Mouse (Mus musculus): Measurements from ENCODE around the gene Slc10a7. TPM values are rescaled to one million over a fixed set of nuclear protein-coding genes. Genes with fewer than 3 reads are reported as not detected.
"Not testable (repeated sequence)": the region's sequence is repeated elsewhere in the genome, so short reads cannot be mapped to it uniquely, and the experiment has no call there.

The Slc10a7 gene
- total RNA-seq (2014; fragmentation: Nextera tagmentation): 24.0 and 27.9 TPM in 2 replicates
- total RNA-seq (2017): 21.3 and 25.1 TPM in 2 replicates

DNA sequence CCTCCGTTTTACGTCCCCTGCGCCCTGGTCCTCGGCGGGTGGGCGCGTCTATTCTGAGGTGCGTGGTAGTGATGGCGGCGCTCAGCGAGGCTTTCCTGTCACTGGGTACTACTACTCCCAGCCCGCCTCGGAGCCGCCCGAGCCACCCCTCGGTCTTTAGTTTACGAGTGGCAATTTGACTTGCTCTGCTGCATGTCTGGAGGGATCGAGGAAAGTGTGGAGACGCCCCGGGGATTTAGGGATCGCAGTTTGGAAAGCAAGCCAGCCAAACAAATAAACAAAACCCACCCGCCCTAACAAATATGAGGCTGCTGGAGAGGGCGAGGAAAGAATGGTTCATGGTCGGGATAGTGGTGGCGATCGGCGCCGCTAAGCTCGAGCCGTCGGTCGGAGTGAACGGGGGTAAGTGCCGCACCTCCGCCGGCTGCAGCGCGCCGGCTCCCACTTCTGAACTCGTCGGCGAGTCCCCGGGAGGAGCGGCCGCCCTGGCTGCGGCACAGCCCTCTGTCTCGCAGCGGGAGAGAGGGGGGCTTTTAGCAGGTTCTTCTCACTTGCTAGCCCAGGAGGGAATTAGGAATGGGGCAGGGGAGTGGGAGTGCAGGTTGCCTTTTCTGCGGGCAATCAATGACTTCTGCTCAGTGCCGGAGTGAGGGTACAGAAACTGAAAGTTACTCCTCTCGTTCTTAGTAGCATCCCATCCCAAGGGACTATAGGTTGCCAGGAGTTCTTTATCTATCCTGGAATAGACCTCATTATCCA is at the start of gene Slc10a7:
Gene Slc10a7, plus strand, starts transcription at position 74 of the 759 bp plus-strand sequence.
- peak; percentile 72 for ATAC-seq (replicated peaks; ENCODE audit: poor library complexity, severe bottlenecking)

DNA sequence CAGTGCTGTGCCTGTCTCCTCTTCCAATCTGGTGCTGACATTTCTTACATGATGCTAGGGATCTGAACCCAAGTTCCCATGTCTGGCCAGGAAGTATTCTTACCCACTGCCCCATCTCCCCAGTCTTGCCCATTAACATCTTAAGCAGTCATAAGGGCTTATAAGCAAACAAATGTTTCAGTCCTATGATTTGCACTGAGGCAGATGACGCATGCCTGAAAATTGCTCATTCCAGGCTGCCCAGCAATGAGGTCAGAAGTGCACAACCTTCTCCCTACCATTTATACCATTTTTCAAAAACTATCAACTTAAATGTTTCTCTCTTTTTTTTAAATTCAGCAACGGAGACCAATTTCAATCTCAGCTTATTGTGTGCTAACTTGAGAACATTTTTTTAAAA is 45.2 kb upstream of the Slc10a7 start:
- no peak for ATAC-seq (replicated peaks; ENCODE audit: poor library complexity, severe bottlenecking)

DNA sequence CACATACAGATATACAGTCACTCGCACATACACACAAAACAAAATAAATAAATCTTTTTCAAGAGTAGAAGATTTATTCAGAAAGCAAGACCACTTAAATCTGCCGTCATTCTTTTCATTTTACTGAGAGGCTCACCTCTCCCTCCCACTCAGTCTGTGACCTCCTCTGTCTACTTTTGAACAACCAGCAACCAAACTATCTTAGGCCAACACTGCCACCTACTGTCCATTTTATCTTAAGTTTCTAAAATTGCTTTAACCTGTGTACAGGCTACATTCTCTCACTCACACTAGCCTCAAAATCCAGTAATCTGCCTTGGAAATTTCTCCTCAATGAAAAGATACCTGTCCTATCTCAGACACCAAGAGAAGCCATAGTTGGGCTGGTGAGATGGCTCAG is 41.3 kb upstream of the Slc10a7 start:
- ATAC-seq (replicated peaks; ENCODE audit: poor library complexity, severe bottlenecking): no peak

DNA sequence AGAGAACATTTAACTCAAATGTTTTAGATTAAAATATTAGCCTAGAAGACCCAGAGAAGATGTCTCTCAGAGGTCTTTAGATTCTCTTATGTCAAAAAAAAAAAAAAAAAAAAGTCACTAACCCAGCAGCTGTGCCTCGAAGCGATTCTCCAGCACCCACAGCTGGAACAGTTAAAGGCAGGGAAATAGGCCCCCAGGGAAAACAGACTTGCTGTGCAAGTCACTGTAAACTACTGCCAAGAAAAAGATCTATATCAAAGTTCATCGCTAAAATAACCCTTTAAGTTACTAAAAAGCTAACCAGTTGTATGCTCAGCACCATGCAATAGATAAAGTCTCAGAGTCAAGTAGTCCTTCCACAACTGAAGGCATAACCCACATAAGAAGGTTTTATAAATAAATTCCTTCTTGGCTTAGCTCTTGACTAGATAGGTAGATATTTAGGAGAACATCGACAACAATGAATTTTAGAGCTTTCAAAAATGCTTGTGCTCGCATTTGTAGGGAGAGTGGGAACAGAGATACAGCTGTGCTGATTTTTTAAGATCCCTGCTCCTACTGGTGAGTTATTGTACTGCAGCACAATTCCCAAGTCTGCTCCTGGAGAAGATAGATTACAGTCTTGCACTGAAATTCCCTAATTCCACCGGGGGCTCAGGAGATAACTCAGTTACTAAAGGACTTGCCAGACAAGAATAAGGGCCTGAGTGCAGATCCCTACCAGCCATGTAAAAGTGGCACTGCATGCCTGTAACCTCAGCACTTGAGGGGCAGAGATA is 31.9 kb upstream of the Slc10a7 start:
- ATAC-seq (replicated peaks; ENCODE audit: poor library complexity, severe bottlenecking): no peak

DNA sequence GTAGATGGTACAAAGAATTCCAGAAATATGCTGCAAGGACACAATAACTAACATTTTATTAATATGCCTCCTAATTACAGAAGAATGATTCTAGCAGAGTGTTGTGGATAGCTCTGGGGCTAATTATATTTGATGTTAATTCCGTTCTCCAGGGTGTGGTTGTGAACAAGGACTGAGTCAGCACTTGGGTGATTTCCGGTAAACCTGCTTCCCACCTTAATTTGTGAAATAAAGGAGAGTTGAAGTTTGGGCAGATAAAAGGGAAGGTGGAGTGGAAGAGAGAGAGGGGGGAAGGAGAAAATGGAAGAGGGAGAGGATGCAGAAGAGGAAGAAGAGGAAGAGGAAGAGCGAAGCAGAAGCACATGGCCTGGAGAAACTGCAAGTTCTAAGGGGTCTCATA is 19.4 kb upstream of the Slc10a7 start:
- no peak for ATAC-seq (replicated peaks; ENCODE audit: poor library complexity, severe bottlenecking)

DNA sequence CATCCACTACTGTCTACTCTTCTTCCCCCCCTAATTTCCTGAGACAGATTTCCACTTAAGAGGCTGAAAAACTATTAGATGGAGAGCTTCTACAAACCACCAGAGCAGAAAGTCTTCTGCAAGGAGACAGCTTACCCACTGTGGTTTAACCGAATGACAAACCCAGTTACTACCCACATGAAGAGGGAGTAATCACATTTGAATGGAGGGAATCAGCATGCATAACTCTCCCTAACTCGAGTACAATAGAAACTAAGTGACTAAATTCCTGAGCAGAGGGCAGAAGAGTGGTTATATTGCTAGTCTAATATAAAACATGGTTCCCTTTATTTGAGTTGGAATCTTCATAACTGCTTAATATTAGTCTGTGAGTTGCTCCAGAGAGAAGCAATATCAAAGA is 16.1 kb upstream of the Slc10a7 start:
- ATAC-seq (replicated peaks; ENCODE audit: poor library complexity, severe bottlenecking): no peak

DNA sequence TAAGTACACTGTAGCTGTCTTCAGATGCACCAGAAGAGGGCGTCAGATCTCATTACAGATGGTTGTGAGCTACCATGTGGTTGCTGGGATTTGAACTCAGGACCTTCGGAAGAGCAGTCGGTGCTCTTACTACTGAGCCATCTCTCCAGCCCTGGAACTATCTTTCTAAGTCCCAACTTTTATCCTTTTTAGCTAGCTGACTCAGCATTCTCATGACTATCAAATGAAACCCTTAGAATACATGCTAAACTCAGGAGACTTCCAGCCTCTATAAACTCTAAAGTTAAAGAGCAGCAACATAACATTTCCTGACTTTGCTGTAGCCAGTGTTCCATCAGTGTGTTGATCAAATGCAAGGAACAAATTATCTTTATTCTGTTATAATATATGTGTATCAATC is 12.9 kb upstream of the Slc10a7 start:
- ATAC-seq (replicated peaks; ENCODE audit: poor library complexity, severe bottlenecking): not testable (repeated sequence)

DNA sequence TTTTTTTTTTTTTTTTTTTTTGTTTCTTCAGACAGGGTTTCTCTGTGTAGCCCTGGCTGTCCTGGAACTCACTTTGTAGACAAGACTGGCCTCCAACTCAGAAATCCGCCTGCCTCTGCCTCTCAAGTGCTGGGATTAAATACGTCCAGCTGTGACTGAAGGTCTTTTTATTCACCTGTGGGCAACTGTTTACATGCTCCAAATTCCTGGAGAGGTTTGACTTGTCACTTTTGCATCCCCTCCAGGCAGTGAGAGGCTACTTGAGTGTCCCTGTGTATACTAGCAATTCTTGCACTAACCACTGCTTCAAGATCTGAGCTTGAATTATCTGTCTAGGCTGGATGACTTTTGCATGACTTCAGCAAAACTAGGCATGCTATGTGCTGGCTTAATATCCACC is 6.4 kb upstream of the Slc10a7 start:
- no peak for ATAC-seq (replicated peaks; ENCODE audit: poor library complexity, severe bottlenecking)

DNA sequence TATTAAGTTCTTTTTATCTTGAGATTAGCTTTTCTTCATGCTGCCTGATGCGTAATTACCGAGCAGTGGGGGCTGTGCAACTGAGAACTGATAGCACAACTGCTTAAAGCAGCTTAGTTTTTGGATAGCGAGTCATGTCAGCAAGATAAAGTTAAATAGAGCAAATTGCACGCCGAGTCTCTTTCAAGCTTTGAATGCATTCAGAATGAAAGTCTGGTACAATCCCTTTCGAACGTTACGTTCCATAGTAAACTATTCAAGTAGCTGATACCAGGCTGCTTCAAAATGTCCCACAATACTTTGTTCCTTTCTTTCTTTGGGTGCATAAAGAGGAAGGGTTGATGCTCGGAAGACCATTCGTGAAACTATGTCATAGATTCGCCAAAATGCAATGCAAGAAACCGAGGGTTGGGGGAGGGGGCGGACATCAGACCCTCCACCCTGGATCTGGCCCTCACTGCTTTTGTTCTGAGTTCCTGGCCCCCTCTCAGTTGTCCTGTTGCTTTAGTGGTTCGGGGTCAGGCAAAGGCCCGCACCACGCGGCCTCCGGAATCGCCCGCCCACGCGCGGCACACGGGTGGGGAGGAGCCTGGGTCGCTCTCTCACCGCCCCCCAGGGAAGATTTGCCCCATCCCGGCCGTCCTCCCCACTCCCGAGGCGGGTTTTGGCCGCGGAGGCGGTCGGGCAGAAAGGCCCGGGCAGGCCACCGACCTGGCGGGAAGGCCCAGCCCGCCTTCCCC is 997 bp upstream of the Slc10a7 start:
- peak; percentile 30 for ATAC-seq (replicated peaks; ENCODE audit: poor library complexity, severe bottlenecking)

DNA sequence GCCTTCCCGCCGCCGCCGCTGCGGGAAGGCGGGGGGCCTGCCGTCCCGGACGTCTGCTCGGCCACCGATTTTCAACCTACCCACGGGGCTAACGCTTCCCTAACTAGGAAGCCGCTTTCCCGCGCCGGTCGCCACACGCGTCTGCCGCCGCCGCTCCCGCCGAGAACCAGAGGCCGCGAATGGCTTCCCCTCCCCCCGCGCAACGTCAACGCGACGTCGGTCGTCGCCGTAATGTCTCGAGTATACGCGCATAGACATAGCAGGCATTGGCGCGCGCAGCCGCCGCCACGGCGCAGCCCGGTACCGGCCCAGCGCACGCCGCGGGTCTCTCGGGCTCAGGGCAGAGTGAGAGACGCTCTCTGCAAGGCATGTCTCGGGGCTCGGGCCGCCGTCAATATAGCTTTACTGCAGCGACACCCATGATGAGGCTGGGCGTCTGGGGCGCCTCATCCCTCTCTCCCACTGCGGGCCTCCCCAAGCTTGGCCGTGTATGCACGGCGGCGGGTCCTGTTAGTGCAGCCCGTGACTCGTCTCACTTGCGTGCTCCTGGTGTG is 350 bp upstream of the Slc10a7 start, which contains the start of gene Rbmxl1:
Gene Rbmxl1, minus strand, starts transcription at position 180 of the 554 bp plus-strand sequence.
- ATAC-seq (replicated peaks; ENCODE audit: poor library complexity, severe bottlenecking): peak; percentile 73

DNA sequence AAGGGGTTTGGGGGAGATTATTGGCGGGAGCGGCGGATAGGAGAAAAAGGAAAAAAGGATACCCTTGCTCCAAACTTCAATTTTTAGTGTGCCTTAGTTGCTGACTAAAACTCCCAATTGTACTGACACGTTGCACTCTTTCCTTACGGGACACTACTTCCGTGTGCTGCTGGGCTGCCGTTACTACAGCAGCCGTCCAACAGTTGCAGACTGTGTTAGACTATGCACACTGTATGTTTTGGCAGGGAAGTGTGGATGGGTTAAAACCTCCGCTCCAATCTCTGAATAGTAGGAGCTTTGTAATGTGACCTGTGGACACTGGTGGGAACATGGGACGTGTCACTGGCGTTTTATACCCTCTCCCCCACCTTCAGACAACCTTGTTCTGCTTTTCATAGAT is 948 bp downstream of the Slc10a7 start:
- peak; percentile 36 for ATAC-seq (replicated peaks; ENCODE audit: poor library complexity, severe bottlenecking)

DNA sequence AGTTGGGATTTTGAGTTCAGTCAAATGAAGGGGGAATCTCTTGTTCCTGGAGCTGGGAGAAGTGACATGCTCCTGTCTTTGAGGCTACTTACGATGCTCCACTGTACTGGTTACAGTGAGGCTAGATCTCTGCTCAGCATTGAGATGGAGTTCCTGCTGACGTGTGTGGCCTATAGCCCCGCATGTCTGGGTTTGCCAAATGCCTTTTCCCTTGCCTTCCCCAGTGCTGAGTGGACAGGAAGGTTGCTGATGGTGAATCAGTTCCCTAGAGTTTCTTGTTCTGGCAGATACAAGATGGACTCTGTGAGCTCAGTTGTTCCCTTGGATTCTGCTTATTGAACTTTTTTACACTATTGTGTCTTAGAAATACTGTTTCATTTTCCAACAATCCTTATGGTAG is 1.8 kb downstream of the Slc10a7 start:
- no peak for ATAC-seq (replicated peaks; ENCODE audit: poor library complexity, severe bottlenecking)

DNA sequence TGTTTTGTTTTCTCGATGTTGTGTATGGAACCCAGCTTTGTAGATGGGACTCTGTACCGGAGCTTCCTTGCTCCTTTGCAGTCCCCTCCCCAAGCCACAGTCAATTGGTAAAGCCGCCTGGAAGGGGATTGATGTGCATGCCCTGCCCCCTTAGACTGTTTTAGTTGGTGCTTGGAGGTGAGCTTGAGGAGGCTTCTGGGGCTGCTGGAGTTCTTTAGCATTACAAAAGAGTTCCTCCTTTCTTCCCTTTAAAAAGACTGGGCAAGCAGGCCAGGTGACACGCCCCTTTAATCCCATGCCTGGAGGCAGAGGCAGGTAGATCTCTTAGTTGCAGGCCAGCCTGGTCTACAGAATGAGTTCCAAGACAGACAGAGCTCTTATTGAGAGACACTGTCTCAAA is 4.0 kb downstream of the Slc10a7 start:
- ATAC-seq (replicated peaks; ENCODE audit: poor library complexity, severe bottlenecking): no peak

DNA sequence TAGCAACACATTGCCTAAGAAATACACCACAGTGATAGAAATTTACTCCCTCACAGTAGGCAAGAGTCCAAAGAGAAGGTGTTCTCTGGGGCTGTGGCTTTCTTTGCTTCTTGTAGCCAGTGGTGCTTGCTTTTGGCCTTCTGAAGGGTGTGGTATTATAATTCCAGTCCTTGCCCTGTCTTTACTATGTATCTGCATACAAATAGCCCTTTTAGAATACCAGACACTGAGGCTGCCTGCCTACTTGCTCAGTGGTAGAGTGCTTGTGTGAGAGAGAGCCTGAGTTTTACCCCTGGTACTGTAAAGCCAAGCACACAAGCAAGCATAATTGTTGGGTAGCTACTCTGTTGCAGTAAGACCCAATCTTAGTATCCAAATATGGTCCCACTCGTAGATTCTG is 5.6 kb downstream of the Slc10a7 start:
- ATAC-seq (replicated peaks; ENCODE audit: poor library complexity, severe bottlenecking): no peak

DNA sequence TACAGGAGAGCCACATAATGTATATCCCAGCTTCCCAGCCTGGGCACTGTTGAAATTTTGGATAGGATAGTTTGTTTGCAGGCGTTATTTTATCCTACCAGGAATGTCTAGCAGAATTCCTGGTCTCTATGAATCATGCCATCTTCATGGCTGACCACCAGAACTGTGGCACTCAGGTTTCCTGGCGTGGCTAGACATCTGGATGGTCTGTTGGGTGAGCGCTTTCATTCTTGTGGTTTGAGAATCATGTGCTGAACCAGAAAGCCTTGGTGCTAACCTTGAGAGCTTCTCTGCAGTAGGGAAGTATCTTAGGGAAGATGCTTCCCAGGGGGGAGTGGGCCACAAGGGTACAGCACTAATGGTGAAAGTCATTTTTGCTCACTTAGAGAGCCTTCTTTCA is 6.0 kb downstream of the Slc10a7 start:
- no peak for ATAC-seq (replicated peaks; ENCODE audit: poor library complexity, severe bottlenecking)

DNA sequence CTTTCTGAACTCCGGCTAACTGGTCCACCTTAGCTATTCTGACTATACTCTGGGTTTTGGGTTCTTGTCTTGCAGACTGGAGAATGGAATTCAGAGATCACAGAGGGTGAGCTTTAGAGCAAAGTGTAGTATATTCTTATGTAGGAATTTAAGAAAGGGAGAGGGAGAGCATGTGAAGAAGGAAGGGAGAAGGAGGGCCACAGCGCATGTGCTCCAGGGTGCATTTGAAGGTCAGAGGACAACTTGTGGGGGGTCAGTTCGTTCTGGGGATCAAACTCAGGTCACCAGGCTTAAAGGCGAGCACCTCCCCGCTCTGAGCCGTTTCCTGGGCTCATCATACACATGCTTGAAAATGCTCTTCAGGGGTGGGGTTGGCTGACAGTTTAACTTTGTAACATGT is 24.8 kb downstream of the Slc10a7 start:
- ATAC-seq (replicated peaks; ENCODE audit: poor library complexity, severe bottlenecking): no peak

DNA sequence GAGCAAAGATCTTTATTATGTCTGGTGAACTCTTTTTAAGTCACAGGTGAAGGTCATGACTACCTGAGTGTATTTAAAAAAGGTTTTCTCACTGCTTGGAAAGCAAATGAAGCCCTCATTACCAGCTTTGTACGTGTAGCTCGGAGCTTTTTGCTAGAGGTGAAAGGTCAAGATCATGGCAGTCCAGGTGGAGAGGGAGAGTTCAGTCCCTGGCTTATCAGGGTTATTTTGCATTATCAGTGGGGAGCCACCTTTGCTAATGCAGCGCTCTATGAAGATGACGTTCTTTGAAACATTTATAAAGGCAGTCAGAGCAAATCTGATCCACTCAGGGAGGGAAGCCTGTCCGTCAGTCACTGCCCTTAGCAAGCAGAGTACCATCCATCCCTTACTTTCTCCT is 27.6 kb downstream of the Slc10a7 start:
- ATAC-seq (replicated peaks; ENCODE audit: poor library complexity, severe bottlenecking): no peak

DNA sequence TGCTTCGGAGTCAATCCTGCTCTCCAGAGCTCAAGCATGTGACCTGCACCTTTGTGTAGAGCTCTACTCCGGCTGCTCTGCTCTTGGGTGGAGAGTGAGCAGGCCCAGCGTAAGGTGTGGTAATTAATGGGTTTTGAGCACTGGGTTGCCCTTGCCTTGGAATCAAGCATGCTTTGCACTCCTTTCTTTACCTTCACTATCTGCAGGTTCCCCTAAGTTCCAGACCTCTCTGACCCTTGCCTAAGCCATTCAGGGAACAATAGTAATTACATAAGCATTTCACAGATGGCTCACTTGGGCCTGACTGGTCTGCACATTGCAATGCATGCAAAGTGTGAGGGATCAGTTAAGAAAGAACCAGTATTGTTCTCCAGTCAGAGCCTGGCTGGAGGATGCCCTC is 28.6 kb downstream of the Slc10a7 start:
- ATAC-seq (replicated peaks; ENCODE audit: poor library complexity, severe bottlenecking): no peak

DNA sequence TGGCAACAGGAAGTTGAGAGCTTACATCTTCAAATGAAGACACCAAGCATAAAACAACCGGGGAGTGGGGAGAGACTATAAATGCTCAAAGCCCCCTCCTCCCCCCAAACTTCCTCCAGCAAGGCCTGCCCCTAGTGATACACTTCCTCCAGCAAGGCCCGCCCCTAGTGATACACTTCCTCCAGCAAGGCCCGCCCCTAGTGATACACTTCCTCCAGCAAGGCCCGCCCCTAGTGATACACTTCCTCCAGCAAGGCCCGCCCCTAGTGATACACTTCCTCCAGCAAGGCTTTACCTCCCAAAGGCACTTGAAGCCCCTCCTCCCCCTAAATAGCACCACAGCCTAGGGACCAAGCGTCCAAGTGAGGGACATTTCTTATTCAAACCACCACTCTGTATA is 33.5 kb downstream of the Slc10a7 start:
- ATAC-seq (replicated peaks; ENCODE audit: poor library complexity, severe bottlenecking): peak; percentile 81

DNA sequence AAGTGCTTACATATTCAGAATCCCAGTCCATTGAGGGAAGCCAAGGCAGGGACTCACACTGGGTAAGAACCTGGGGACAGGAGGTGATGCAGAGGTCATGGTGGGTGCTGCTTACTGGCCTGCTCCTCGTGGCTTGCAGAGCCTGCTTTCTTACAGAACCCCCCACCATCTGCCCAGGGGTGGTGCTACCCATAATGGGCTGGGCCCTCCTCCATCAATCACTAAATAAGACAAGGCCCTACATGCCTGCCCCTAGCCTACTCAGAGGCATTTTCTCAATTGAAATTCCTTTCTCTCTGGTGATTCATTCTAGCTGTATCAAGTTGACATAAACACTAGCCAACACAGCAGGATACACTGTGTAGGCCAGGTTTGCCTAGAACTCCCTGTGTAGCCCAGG is 34.5 kb downstream of the Slc10a7 start:
- ATAC-seq (replicated peaks; ENCODE audit: poor library complexity, severe bottlenecking): no peak

DNA sequence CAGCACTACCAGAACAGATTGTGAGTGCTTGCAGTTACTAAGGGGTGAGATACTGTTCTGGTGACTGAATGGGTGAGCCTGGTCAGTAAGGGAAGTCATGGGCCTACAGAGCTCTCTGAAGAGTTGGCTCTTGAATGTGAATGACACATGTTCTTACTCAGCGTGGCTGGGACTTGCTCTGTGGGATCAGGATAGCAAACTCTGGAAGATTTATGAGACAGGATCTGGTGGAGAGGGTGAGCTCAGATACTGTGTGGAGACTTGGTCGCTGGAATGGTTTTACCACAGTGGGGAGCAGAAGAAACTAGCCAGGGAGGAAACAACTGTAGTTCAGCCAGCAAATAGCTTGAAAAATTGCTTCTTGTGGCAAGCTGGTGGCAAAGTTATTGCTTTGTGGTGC is 35.4 kb downstream of the Slc10a7 start:
- ATAC-seq (replicated peaks; ENCODE audit: poor library complexity, severe bottlenecking): no peak

All from granulocyte monocyte progenitor cell, adult 5-6 weeks (primary cell).